Mouse (Mus musculus): ENCODE measurements around the gene 1700029I15Rik. TPM values are rescaled to one million over a fixed set of nuclear protein-coding genes. Genes with fewer than 3 reads are reported as not detected.

1700029I15Rik gene
- polyA plus RNA-seq, 1 experiment from 2014 or later = 3.9 TPM

GRCm38 (mm10) chr2:92404737-92405136 lies 22.4 kb downstream of the 1700029I15Rik start:
- no peak for DNase-seq
- 87% methylated on average over 6 of the region's 6 CpGs for WGBS
- no peak overlapping the region for H3K4me2 ChIP-seq (ENCODE audit: low read length)
- H3K27me3 ChIP-seq (ENCODE audit: control insufficient read depth, insufficient read depth, low read length) = no peaks in the 10 kb centered on the region
- no peak overlapping the region for H3K9ac ChIP-seq (replicated peaks; ENCODE audit: low read length)
- no peaks in the 10 kb centered on the region for H3K9me3 ChIP-seq (ENCODE audit: control insufficient read depth, low read length)
- H3K4me3 ChIP-seq (replicated peaks; ENCODE audit: low read depth, low read length) = no peak overlapping the region
- peaks cover 11% of the 10 kb centered on the region for H3K4me1 ChIP-seq (ENCODE audit: control insufficient read depth, insufficient read depth, low read length)
- ATAC-seq (ENCODE audit: low FRiP score, low TSS enrichment) = no peak
- peaks cover 59% of the 10 kb centered on the region for H3K36me3 ChIP-seq (ENCODE audit: control insufficient read depth, insufficient read depth, low read length)
- no peak overlapping the region for H3K27ac ChIP-seq (replicated peaks; ENCODE audit: low read depth, low read length)

- no peak overlapping the region for H3K4me3 ChIP-seq (replicated peaks; ENCODE audit: low read depth, low read length)
Measured at GRCm38 (mm10) chr2:92405687-92406086, 23.3 kb downstream of the 1700029I15Rik start.

GRCm38 (mm10) chr2:92408309-92409045 lies 26.1 kb downstream of the 1700029I15Rik start:
- Histone ChIP-seq H3K9me3 (ENCODE audit: control insufficient read depth, low read length) (no peaks in the 10 kb centered on the region), H3K27ac (replicated peaks; ENCODE audit: low read depth, low read length) (no peak overlapping the region), H3K27me3 (ENCODE audit: control insufficient read depth, insufficient read depth, low read length) (no peaks in the 10 kb centered on the region), H3K4me3 (replicated peaks; ENCODE audit: low read depth, low read length) (no peak overlapping the region), H3K4me1 (ENCODE audit: control insufficient read depth, insufficient read depth, low read length) (peaks cover 5% of the 10 kb centered on the region; the same call in 1 of the 2 replicates), H3K9ac (replicated peaks; ENCODE audit: low read length) (no peak overlapping the region), H3K36me3 (ENCODE audit: control insufficient read depth, insufficient read depth, low read length) (peaks cover 94% of the 10 kb centered on the region), H3K4me2 (ENCODE audit: low read length) (no peak overlapping the region)
- WGBS = 90% methylated on average over 18 of the region's 18 CpGs
- ATAC-seq (ENCODE audit: low FRiP score, low TSS enrichment) (no peak), DNase-seq (no peak)

More at GRCm38 (mm10) chr2:92405687-92406086, 23.3 kb downstream of the 1700029I15Rik start:
- 68% methylated on average over 7 of the region's 7 CpGs for WGBS
- Histone ChIP-seq H3K9me3 (ENCODE audit: control insufficient read depth, low read length) (no peaks in the 10 kb centered on the region), H3K4me2 (ENCODE audit: low read length) (no peak overlapping the region), H3K27ac (replicated peaks; ENCODE audit: low read depth, low read length) (0 out of 2 replicates have a peak overlapping the region, but pooled peaks have one; percentile 20), H3K27me3 (ENCODE audit: control insufficient read depth, insufficient read depth, low read length) (no peaks in the 10 kb centered on the region), H3K4me1 (ENCODE audit: control insufficient read depth, insufficient read depth, low read length) (peaks cover 8% of the 10 kb centered on the region), H3K36me3 (ENCODE audit: control insufficient read depth, insufficient read depth, low read length) (peaks cover 68% of the 10 kb centered on the region), H3K9ac (replicated peaks; ENCODE audit: low read length) (no peak overlapping the region)
- ATAC-seq (ENCODE audit: low FRiP score, low TSS enrichment) = no peak
- peak; percentile 41 for DNase-seq

- no peaks in the 10 kb centered on the region for H3K9me3 ChIP-seq (ENCODE audit: control insufficient read depth, low read length)
- H3K27me3 ChIP-seq (ENCODE audit: control insufficient read depth, insufficient read depth, low read length) = no peaks in the 10 kb centered on the region
- H3K4me1 ChIP-seq (ENCODE audit: control insufficient read depth, insufficient read depth, low read length) = no peaks in the 10 kb centered on the region
- ATAC-seq (ENCODE audit: low FRiP score, low TSS enrichment) = no peak
- no peak for DNase-seq
- no peak overlapping the region for H3K9ac ChIP-seq (replicated peaks; ENCODE audit: low read length)
- H3K27ac ChIP-seq (replicated peaks; ENCODE audit: low read depth, low read length) = no peak overlapping the region
- no peak overlapping the region for H3K4me2 ChIP-seq (ENCODE audit: low read length)
- H3K36me3 ChIP-seq (ENCODE audit: control insufficient read depth, insufficient read depth, low read length) = peaks cover 96% of the 10 kb centered on the region
- no peak overlapping the region for H3K4me3 ChIP-seq (replicated peaks; ENCODE audit: low read depth, low read length)
- 95% methylated on average over 10 of the region's 10 CpGs for whole genome bisulfite sequencing
Measured at GRCm38 (mm10) chr2:92411705-92412104, 29.4 kb downstream of the 1700029I15Rik start.

GRCm38 (mm10) chr2:92421723-92422387 lies 39.5 kb downstream of the 1700029I15Rik start:
- DNase-seq = no peak
- no peaks in the 10 kb centered on the region for H3K9me3 ChIP-seq (ENCODE audit: control insufficient read depth, low read length)
- peaks cover 83% of the 10 kb centered on the region for H3K36me3 ChIP-seq (ENCODE audit: control insufficient read depth, insufficient read depth, low read length)
- no peak overlapping the region for H3K4me3 ChIP-seq (replicated peaks; ENCODE audit: low read depth, low read length)
- H3K27ac ChIP-seq (replicated peaks; ENCODE audit: low read depth, low read length) = no peak overlapping the region
- no peaks in the 10 kb centered on the region for H3K27me3 ChIP-seq (ENCODE audit: control insufficient read depth, insufficient read depth, low read length)
- H3K9ac ChIP-seq (replicated peaks; ENCODE audit: low read length) = no peak overlapping the region
- no peak overlapping the region for H3K4me2 ChIP-seq (ENCODE audit: low read length)
- H3K4me1 ChIP-seq (ENCODE audit: control insufficient read depth, insufficient read depth, low read length) = peaks cover 25% of the 10 kb centered on the region
- no peak for ATAC-seq (ENCODE audit: low FRiP score, low TSS enrichment)
- WGBS = 95% methylated on average over 7 of the region's 7 CpGs

- no peak for ATAC-seq (ENCODE audit: low FRiP score, low TSS enrichment)
- H3K9ac ChIP-seq (replicated peaks; ENCODE audit: low read length) = no peak overlapping the region
- H3K4me3 ChIP-seq (replicated peaks; ENCODE audit: low read depth, low read length) = no peak overlapping the region
- WGBS = 82% methylated on average over 10 of the region's 10 CpGs
- H3K4me1 ChIP-seq (ENCODE audit: control insufficient read depth, insufficient read depth, low read length) = peaks cover 27% of the 10 kb centered on the region
- no peaks in the 10 kb centered on the region for H3K27me3 ChIP-seq (ENCODE audit: control insufficient read depth, insufficient read depth, low read length)
- no peaks in the 10 kb centered on the region for H3K9me3 ChIP-seq (ENCODE audit: control insufficient read depth, low read length)
- H3K27ac ChIP-seq (replicated peaks; ENCODE audit: low read depth, low read length) = no peak overlapping the region
- peaks cover 76% of the 10 kb centered on the region for H3K36me3 ChIP-seq (ENCODE audit: control insufficient read depth, insufficient read depth, low read length)
- DNase-seq = peak; percentile 55
- no peak overlapping the region for H3K4me2 ChIP-seq (ENCODE audit: low read length)
Measured at GRCm38 (mm10) chr2:92422388-92423135, 40.2 kb downstream of the 1700029I15Rik start.

- Histone ChIP-seq H3K9me3 (ENCODE audit: control insufficient read depth, low read length) (no peaks in the 10 kb centered on the region), H3K4me3 (replicated peaks; ENCODE audit: low read depth, low read length) (no peak overlapping the region), H3K36me3 (ENCODE audit: control insufficient read depth, insufficient read depth, low read length) (peaks cover 70% of the 10 kb centered on the region), H3K4me2 (ENCODE audit: low read length) (no peak overlapping the region), H3K27me3 (ENCODE audit: control insufficient read depth, insufficient read depth, low read length) (no peaks in the 10 kb centered on the region), H3K4me1 (ENCODE audit: control insufficient read depth, insufficient read depth, low read length) (peaks cover 27% of the 10 kb centered on the region), H3K27ac (replicated peaks; ENCODE audit: low read depth, low read length) (peak overlapping the region; percentile 78; the same call in 1 of the 2 replicates), H3K9ac (replicated peaks; ENCODE audit: low read length) (no peak overlapping the region)
- 91% methylated on average over 9 of the region's 9 CpGs for WGBS
- ATAC-seq (ENCODE audit: low FRiP score, low TSS enrichment) (no peak), DNase-seq (no peak)
Measured at GRCm38 (mm10) chr2:92423156-92423555, 40.8 kb downstream of the 1700029I15Rik start.

GRCm38 (mm10) chr2:92423702-92424461 lies 41.5 kb downstream of the 1700029I15Rik start:
- no peak overlapping the region for H3K4me2 ChIP-seq (ENCODE audit: low read length)
- no peaks in the 10 kb centered on the region for H3K9me3 ChIP-seq (ENCODE audit: control insufficient read depth, low read length)
- H3K27ac ChIP-seq (replicated peaks; ENCODE audit: low read depth, low read length) = peak overlapping the region; percentile 78
- ATAC-seq (ENCODE audit: low FRiP score, low TSS enrichment) (peak; percentile 46; the same call in 1 of the 2 replicates), DNase-seq (peak; percentile 66)
- H3K36me3 ChIP-seq (ENCODE audit: control insufficient read depth, insufficient read depth, low read length) = peaks cover 63% of the 10 kb centered on the region
- 56% methylated on average over 9 of the region's 9 CpGs for WGBS
- no peaks in the 10 kb centered on the region for H3K27me3 ChIP-seq (ENCODE audit: control insufficient read depth, insufficient read depth, low read length)
- no peak overlapping the region for H3K4me3 ChIP-seq (replicated peaks; ENCODE audit: low read depth, low read length)
- H3K9ac ChIP-seq (replicated peaks; ENCODE audit: low read length) = no peak overlapping the region
- H3K4me1 ChIP-seq (ENCODE audit: control insufficient read depth, insufficient read depth, low read length) = peaks cover 27% of the 10 kb centered on the region

Data from midbrain, embryonic 14.5 days (tissue).